Mouse (Mus musculus): Measurements from ENCODE around the gene Tjap1. TPM values are rescaled to one million over a fixed set of nuclear protein-coding genes. Genes with fewer than 3 reads are reported as not detected.

Gene Tjap1
- polyA plus RNA-seq, 1 experiment: 42.7 TPM

DNA sequence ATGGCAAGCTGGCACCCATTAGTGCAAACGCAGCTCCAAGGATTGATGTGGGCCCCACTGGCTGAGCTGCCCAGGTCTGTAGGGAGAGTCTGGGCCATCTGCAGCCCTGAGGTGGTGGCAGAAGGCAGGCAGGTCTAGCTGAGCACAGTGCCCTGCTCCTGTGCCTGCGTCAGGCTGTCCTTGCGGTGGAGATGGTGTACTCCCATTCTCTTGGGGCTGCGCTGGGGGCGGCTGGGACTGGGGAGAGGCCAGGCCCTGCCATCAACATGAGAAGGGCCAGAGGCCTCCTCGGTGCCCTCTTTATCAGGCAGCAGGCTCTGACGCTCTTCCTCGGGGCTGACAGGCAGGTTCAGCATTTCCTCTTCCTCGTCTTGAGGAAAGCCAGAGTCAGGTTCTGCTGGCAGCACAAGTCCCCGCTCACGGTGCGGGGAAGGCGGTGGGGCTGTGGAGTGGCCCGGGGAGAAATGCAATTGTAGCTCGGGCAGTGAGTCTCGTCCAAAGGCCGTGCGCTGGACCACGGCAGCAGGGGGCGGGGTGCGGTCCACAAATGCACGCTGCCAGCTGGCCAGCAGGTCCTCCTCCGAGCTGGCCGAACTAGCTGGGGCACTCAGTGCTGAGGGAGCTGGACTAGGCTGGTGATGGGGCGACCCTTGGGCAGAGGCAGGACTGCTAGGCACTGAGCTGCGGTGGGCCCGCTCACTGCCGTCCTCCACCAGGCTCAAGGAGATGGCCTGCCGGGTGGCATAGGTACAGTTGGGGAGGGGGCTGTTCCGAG, 24.4 kb downstream of the Tjap1 start:
- peaks cover 37% of the 10 kb centered on the region for H3K4me1 ChIP-seq
- H3K4me3 ChIP-seq (replicated peaks): no peak overlapping the region
- H3K36me3 ChIP-seq (replicated peaks; ENCODE audit: low read length): peaks cover 72% of the 10 kb centered on the region
- no peak for TF ChIP-seq GATA1 (IDR thresholded peaks at IDR 0.05; ENCODE audit: borderline replicate concordance, low read length)
- no peak for TF ChIP-seq FLI1 (IDR thresholded peaks at IDR 0.05; ENCODE audit: low read length)
- no peaks in the 10 kb centered on the region for H3K9me3 ChIP-seq
- H3K27me3 ChIP-seq (replicated peaks): peaks cover 23% of the 10 kb centered on the region

DNA sequence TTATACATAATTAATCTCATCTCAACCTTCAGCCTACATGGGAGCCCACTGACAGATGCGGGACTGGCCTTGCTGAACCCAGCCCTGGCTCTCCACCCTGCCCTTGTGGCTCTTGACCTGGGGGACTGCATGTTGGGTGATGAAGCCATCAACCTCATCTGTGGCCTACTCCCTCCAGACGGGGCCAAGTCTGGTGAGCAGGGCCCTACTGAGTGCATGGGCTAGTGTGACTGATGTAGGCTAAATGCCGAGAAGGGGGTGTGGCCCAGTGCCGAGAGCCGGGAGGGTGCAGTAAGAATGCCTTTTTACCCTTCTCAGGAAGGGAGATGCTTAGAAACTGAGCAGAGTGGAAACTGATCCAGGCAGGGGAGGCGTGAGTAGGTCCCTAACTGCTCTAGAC, 27.7 kb downstream of the Tjap1 start:
- no peak for TF ChIP-seq FLI1 (IDR thresholded peaks at IDR 0.05; ENCODE audit: low read length)
- TF ChIP-seq GATA1 (IDR thresholded peaks at IDR 0.05; ENCODE audit: borderline replicate concordance, low read length): no peak
- Histone ChIP-seq H3K4me1 (peaks cover 52% of the 10 kb centered on the region), H3K4me3 (replicated peaks) (no peak overlapping the region), H3K27me3 (replicated peaks) (peaks cover 23% of the 10 kb centered on the region), H3K36me3 (replicated peaks; ENCODE audit: low read length) (peaks cover 66% of the 10 kb centered on the region), H3K9me3 (no peaks in the 10 kb centered on the region)

DNA sequence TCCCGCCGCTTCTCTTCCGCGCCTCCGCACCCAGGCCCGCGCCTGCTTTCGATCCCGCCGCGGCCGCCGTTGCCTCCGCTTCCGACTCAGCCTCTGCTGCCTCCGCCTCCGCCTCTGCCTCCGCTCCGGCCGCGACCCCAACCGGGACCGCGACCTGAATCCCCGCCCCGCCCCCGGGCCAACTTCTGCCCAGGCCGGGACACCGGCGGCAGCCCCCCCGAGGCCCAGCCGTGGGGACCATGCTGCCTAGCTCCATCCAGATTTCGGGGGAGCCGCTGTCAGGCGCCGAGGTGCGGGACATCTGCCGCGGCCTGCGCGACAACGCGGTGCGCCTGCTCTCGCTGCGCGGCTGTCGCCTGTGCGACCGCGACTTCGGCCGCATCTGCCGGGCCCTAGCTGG, 28.7 kb downstream of the Tjap1 start:
- TF ChIP-seq GATA1 (IDR thresholded peaks at IDR 0.05; ENCODE audit: borderline replicate concordance, low read length): no peak
- TF ChIP-seq FLI1 (IDR thresholded peaks at IDR 0.05; ENCODE audit: low read length): no peak
- H3K4me1 ChIP-seq: peaks cover 55% of the 10 kb centered on the region
- peaks cover 66% of the 10 kb centered on the region for H3K36me3 ChIP-seq (replicated peaks; ENCODE audit: low read length)
- H3K9me3 ChIP-seq: no peaks in the 10 kb centered on the region
- peaks cover 23% of the 10 kb centered on the region for H3K27me3 ChIP-seq (replicated peaks)
- peak overlapping the region; percentile 92 for H3K4me3 ChIP-seq (replicated peaks)

DNA sequence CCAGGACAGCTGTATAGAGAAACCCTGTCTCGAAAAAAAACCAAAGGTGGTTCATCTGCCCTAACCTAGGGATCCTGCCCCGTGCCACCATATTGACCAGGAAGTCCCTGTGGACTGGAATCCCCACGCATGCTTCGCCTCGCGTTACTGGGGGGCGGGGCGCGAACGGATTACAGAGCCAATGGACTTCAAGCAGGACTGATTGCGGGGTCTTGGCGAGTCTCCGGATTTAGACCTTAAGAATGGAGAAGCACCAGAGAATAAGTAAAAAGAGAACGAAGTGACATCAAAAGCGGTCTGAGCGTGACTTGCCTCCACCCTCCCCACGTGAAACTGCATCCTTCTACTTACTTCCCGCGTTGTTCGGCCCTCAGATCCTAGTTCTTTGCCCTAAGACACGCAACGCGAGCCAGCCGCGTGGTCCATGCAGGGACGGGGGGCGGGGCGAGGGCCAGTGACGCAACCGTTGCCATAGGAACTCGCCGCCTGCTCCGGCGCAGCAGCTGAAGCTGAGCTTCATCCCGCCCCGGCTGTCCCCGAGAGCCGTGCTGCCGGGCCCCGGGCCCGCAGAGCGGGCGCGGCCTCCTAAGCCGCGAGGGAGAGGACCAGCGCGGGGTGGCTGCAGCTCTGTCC, 29.3 kb downstream of the Tjap1 start, which contains the start of gene Lrrc73:
Lrrc73 (plus strand) TSS at position 80 of the 633 bp plus-strand sequence.
- peak within 1 kb of the TSS; percentile 92 for H3K4me3 ChIP-seq (replicated peaks)
- no peaks in the 10 kb centered on the region for H3K9me3 ChIP-seq
- H3K27me3 ChIP-seq (replicated peaks): peaks cover 23% of the 10 kb centered on the region
- peaks cover 57% of the 10 kb centered on the region for H3K4me1 ChIP-seq
- TF ChIP-seq FLI1 (IDR thresholded peaks at IDR 0.05; ENCODE audit: low read length) (no peak), GATA1 (IDR thresholded peaks at IDR 0.05; ENCODE audit: borderline replicate concordance, low read length) (no peak)
- H3K36me3 ChIP-seq (replicated peaks; ENCODE audit: low read length): peaks cover 64% of the 10 kb centered on the region

DNA sequence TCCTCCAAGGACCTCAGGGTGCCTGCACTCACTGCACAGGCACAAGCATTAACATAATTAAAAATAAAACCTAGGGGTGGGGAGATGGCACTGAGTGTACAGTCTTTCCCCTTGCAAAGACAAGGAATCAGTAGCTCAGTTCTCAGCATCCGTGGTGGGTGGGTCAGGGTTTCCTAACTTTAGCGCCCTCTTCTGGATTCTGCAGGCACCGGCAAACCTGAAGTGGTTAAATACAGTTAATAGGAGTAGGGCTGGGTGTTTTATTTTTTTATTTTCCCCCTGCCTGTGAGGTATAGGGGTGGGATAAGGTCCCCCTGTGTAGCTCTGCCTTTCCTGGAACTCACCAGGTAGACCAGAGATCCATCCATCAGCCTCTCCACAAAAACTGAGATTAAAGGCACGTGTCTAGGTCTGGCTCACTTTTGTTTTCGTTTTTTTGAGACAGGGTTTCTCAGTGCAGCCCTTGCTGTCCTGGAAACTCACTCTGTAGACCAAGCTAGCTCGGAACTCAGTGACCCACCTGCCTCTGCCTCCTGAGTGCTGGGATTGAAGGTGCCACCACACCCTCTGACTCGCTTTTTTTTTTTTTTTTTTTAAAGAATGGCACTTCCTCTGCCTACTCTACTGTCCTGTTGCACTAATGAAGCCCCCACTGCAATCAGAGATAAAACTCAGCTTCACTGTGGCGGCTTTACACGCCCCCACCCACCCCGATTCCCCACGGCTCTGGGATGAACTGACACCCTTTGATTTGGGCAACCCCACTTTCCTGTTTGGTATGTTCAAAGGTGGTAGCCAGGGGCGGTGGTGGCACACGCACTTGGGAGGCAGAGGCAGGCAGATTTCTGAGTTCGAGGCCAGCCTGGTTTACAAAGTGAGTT, 30.0 kb downstream of the Tjap1 start:
- H3K36me3 ChIP-seq (replicated peaks; ENCODE audit: low read length): peaks cover 57% of the 10 kb centered on the region
- H3K27me3 ChIP-seq (replicated peaks): peaks cover 23% of the 10 kb centered on the region
- H3K4me1 ChIP-seq: peaks cover 53% of the 10 kb centered on the region
- peak overlapping the region; percentile 92 for H3K4me3 ChIP-seq (replicated peaks)
- no peak for TF ChIP-seq FLI1 (IDR thresholded peaks at IDR 0.05; ENCODE audit: low read length)
- TF ChIP-seq GATA1 (IDR thresholded peaks at IDR 0.05; ENCODE audit: borderline replicate concordance, low read length): no peak
- no peaks in the 10 kb centered on the region for H3K9me3 ChIP-seq

DNA sequence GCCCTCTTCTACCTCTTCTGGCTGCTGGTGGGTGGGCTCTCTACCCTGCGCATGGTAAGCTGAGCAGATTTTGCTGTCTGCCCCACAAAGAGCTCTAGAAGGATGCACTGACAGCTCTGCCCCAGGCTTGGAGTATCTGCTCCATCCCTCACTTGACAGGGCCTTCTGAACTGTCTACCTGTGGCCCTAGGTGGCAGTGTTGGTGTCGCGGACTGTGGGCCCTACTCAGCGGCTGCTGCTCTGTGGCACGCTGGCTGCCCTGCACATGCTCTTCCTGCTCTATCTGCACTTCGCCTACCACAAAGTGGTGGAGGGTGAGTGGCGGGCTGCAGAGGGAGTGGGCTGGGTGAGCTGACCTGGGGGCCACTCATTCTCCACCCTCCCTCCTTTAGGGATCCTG, 31.7 kb downstream of the Tjap1 start:
- H3K9me3 ChIP-seq: no peaks in the 10 kb centered on the region
- TF ChIP-seq FLI1 (IDR thresholded peaks at IDR 0.05; ENCODE audit: low read length) (no peak), GATA1 (IDR thresholded peaks at IDR 0.05; ENCODE audit: borderline replicate concordance, low read length) (no peak)
- H3K36me3 ChIP-seq (replicated peaks; ENCODE audit: low read length): peaks cover 50% of the 10 kb centered on the region
- H3K27me3 ChIP-seq (replicated peaks): peaks cover 23% of the 10 kb centered on the region
- peaks cover 64% of the 10 kb centered on the region for H3K4me1 ChIP-seq
- H3K4me3 ChIP-seq (replicated peaks): no peak overlapping the region

DNA sequence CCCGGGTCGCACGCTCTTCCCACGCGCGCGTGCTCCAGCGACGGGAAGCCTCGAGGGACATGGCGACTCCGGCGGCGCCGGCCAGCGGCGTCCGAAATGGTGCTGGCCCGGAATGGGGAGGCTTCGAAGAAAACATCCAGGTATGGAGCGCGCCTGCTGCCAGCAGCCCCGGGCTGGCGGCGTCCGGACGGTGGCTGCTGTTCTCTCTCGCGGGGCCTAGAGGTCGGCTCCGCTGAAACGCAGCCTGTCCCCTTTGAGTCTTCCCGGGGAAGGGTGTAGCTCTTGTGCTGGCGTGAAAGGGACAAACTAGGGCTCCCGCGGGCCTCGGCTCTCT, 34.7 kb downstream of the Tjap1 start:
- 0 out of 2 replicates have a peak, but pooled peaks have one; percentile 2 for TF ChIP-seq FLI1 (IDR thresholded peaks at IDR 0.05; ENCODE audit: low read length)
- no peak for TF ChIP-seq GATA1 (IDR thresholded peaks at IDR 0.05; ENCODE audit: borderline replicate concordance, low read length)
- H3K36me3 ChIP-seq (replicated peaks; ENCODE audit: low read length): peaks cover 80% of the 10 kb centered on the region
- H3K27me3 ChIP-seq (replicated peaks): no peaks in the 10 kb centered on the region
- peaks cover 69% of the 10 kb centered on the region for H3K4me1 ChIP-seq
- H3K4me3 ChIP-seq (replicated peaks): peak overlapping the region; percentile 100
- H3K9me3 ChIP-seq: no peaks in the 10 kb centered on the region

DNA sequence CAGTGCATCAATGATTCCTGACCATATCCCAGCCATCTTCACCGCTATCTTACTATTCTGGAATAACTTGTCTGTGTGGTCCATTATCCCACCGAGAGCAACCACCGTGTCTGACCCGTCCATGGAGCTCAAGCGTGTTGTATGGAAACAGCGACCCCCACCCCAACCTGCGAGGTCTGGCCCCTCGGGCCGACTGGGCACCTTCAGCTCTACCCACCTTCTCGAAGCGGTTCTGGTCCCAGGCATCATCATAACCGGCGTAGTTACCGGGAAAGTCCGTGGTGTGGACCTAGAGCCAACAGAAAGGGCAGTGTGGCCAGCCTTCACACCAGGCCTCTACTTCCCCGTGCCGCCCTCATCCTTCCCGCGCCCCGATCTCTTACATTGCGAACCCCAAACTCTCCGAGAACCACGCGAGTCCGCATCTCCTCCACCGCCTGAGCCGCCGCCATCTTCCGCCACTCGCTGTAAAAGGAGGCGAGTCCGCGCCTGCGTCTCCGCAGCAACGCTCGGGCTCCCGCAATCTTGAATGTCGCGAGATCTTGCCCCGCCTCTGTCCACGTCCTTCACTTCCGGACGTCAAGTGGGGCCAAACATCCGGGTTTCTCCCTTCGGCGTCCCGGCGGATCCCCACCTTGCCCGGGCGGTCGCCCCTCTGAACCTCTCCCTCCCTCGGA, 35.2 kb downstream of the Tjap1 start, which contains the start of the genes Polr1c and Yipf3:
Polr1c (minus strand) TSS at position 543 of the 677 bp plus-strand sequence.
Yipf3 (plus strand) TSS at position 569 of the 677 bp plus-strand sequence.
- no peaks in the 10 kb centered on the region for H3K9me3 ChIP-seq
- no peaks in the 10 kb centered on the region for H3K27me3 ChIP-seq (replicated peaks)
- peaks cover 70% of the 10 kb centered on the region for H3K4me1 ChIP-seq
- peak; percentile 72; the same call in 1 of the 2 replicates for TF ChIP-seq FLI1 (IDR thresholded peaks at IDR 0.05; ENCODE audit: low read length)
- TF ChIP-seq GATA1 (IDR thresholded peaks at IDR 0.05; ENCODE audit: borderline replicate concordance, low read length): no peak
- H3K4me3 ChIP-seq (replicated peaks): peak within 1 kb of the TSS; percentile 100
- H3K36me3 ChIP-seq (replicated peaks; ENCODE audit: low read length): peaks cover 82% of the 10 kb centered on the region

DNA sequence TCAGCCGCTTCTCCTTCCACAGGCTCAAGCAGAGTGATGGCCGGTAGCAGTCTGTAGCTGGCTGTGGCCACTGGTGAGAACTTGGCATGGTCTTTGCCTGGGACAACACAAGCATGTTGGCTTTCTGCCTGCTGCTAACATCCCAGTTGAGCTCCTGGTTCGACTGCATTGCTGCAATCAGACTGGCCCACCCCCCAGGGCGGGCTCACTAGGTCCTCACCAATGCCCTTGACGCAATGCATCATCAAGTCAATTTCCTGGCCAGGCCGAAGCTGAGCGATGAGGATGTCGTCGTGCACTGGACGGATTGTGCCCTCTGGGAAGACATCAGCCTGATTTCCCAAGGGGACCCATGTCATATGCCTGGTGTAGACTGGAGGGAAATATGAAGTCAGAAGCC, 38.2 kb downstream of the Tjap1 start:
- Histone ChIP-seq H3K36me3 (replicated peaks; ENCODE audit: low read length) (peaks cover 80% of the 10 kb centered on the region), H3K4me1 (peaks cover 64% of the 10 kb centered on the region), H3K4me3 (replicated peaks) (no peak overlapping the region), H3K27me3 (replicated peaks) (no peaks in the 10 kb centered on the region), H3K9me3 (no peaks in the 10 kb centered on the region)
- TF ChIP-seq FLI1 (IDR thresholded peaks at IDR 0.05; ENCODE audit: low read length) (no peak), GATA1 (IDR thresholded peaks at IDR 0.05; ENCODE audit: borderline replicate concordance, low read length) (no peak)
